Mouse (Mus musculus) layer of hippocampus, postnatal 25 days (tissue): ENCODE data around the gene Tor1aip2. TPM values are rescaled to one million over a fixed set of nuclear protein-coding genes. Genes with fewer than 3 reads are reported as not detected.

Source experiments
- DNase-seq, 2 experiments: peaks; one replicate each; pipeline ENCODE4 v3.0.0; 2022; ENCODE audit warnings: mixed read lengths in 2 of 2, low spot score in 1 of 2; ENCODE audit errors: extremely low spot score in 1 of 2
- total RNA-seq, 2 experiments: library from RNA; stranded (reverse); gene quantifications; 2 replicates each; pipeline ENCODE4 v1.2.3; 2021

Tor1aip2 gene
- total RNA-seq, 2 experiments from 2014 or later, result 56.2 to 56.3 TPM

GRCm38 (mm10) chr1:156105381-156105780 is 70.2 kb downstream of the Tor1aip2 start:
- no peak for DNase-seq

- DNase-seq, result no peak
Measured at GRCm38 (mm10) chr1:156107424-156107823, 72.2 kb downstream of the Tor1aip2 start.

GRCm38 (mm10) chr1:156108400-156108799 is 73.2 kb downstream of the Tor1aip2 start:
- no peak for DNase-seq

DNA sequence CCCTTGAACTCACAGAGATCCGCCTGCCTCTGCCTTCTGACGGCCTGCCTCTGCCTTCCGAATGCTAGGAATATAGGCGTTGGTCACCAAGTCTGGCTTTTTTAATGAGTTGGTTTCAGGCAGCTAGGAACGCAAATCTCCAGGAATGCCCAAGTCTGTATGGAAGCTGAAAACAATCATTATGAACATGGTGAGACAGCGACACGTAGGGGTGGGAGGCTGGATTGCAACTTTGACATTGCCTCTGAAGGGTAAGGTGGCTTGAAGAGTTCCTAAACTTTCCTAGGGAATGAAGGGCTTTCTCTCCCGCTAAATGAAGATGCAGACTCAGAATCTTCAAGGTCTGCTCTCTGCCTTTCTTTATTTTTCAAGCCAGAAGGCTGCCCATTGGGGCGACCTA is 75.9 kb downstream of the Tor1aip2 start:
- no peak for DNase-seq

DNA sequence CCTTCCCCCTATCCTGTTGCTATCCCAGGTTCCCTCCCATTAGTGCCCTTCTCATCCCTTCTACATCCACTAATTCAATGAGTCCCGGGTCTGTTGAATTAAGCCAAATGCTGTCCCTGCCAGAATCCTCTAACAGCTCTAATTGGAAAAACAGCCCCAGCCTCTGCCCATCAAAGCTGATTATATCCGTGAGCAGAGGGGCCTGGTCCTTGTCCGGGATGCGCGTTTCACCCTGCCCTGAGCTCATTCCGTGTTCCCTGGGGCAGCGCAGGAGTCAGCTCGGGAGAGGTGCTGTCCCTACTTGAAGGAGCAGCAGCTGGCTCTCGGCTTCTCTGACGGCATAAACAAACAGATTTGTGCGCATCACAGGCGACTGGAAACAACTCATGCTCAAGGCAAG is 76.5 kb downstream of the Tor1aip2 start:
- no peak for DNase-seq

- no peak for DNase-seq
Measured at GRCm38 (mm10) chr1:156112142-156112541, 76.9 kb downstream of the Tor1aip2 start.

GRCm38 (mm10) chr1:156113884-156114499 is 78.8 kb downstream of the Tor1aip2 start:
- DNase-seq, result no peak

GRCm38 (mm10) chr1:156116770-156117169 is 81.6 kb downstream of the Tor1aip2 start:
- no peak for DNase-seq

Other genes with a start within 250 kb of the Tor1aip2 start
- 10 to 100 TPM; 29.8 to 38.0 TPM for gene Qsox1, start 222.5 kb upstream of the Tor1aip2 start, total RNA-seq
- gene Cep350, start 62.1 kb upstream of the Tor1aip2 start, total RNA-seq, result 10 to 100 TPM; 41.8 to 49.7 TPM
- gene Tor1aip1, start 1.1 kb downstream of the Tor1aip2 start, total RNA-seq, result 10 to 100 TPM; 28.6 to 32.4 TPM
- gene Fam163a, start 169.6 kb downstream of the Tor1aip2 start, total RNA-seq, result 10 to 100 TPM; 15.3 to 15.8 TPM